Mouse (Mus musculus) MEL (cell line): ENCODE measurements at regions not wholly inside any gene's neighbourhood (a gene's known extent, or its start where the extent isn't known, plus 50 kb on each side); places are given as distances from the start of the nearest gene placed in this dataset.
A peak's percentile ranks its signal among the peaks of the same experiment; 100 is the strongest.

Source experiments
- DNase-seq: peaks from one replicate; pipeline ENCODE4 v3.0.0; 2011; ENCODE audit warnings: low read depth, low spot score
- H3K27ac ChIP-seq: 2 replicates; pipeline ENCODE4 v1.5.1; 2012; ENCODE audit warnings: low read depth, mild to moderate bottlenecking, control low read depth, low read length, moderate library complexity; ENCODE audit not compliant: control insufficient read depth
- H3K27me3 ChIP-seq, 2 experiments: fragments of 150-350 bp in 1 of 2; sonication (generic) in 1 of 2; 2 replicates each; pipeline ENCODE4 v1.6.1; 2012; ENCODE audit warnings: low read length in 2 of 2, mild to moderate bottlenecking in 2 of 2, improper control_type of control experiment in 1 of 2, moderate library complexity in 1 of 2; ENCODE audit not compliant: insufficient read depth in 2 of 2, control insufficient read depth in 1 of 2
- H3K36me3 ChIP-seq, 2 experiments: 2 replicates each; pipeline ENCODE4 v1.6.1; 2012 to 2014; ENCODE audit warnings: low read length in 2 of 2, improper control_type of control experiment in 1 of 2, inconsistent platforms in 1 of 2, mild to moderate bottlenecking in 1 of 2; ENCODE audit not compliant: insufficient read depth in 2 of 2, control insufficient read depth in 1 of 2
- H3K4me1 ChIP-seq, 2 experiments: fragments of 150-350 bp in 1 of 2; sonication (generic) in 1 of 2; 2 replicates each; pipeline ENCODE4 v1.6.1; 2012; ENCODE audit warnings: low read length in 2 of 2, improper control_type of control experiment in 1 of 2, mild to moderate bottlenecking in 1 of 2; ENCODE audit not compliant: insufficient read depth in 2 of 2, control insufficient read depth in 1 of 2
- H3K4me3 ChIP-seq, 2 experiments: fragments of 150-350 bp in 1 of 2; sonication (generic) in 1 of 2; 2 replicates each; pipeline ENCODE4 v1.5.1; 2012; ENCODE audit warnings: low read depth in 2 of 2, low read length in 2 of 2, mild to moderate bottlenecking in 2 of 2, moderate library complexity in 2 of 2, control low read depth in 1 of 2, improper control_type of control experiment in 1 of 2; ENCODE audit not compliant: control insufficient read depth in 1 of 2, insufficient read depth in 1 of 2
- H3K79me2 ChIP-seq: 2 replicates; pipeline ENCODE4 v1.6.1; 2012; ENCODE audit warnings: mild to moderate bottlenecking, low read length, moderate library complexity; ENCODE audit not compliant: control insufficient read depth, poor library complexity, insufficient read depth
- H3K9ac ChIP-seq: 2 replicates; pipeline ENCODE4 v1.6.1; 2012; ENCODE audit warnings: low read depth, mild to moderate bottlenecking, control low read depth, low read length, moderate library complexity; ENCODE audit not compliant: control insufficient read depth, poor library complexity, severe bottlenecking
- H3K9me3 ChIP-seq: fragments of 150-350 bp; sonication (generic); replicated peaks from 2 replicates; pipeline ENCODE4 v1.6.1; 2012; ENCODE audit warnings: mild to moderate bottlenecking, low read length, improper control_type of control experiment, moderate library complexity; ENCODE audit not compliant: insufficient read depth
- CHD1 ChIP-seq: IDR thresholded peaks from 2 replicates; pipeline ENCODE4 v1.6.1; 2012; ENCODE audit warnings: low read depth, mild to moderate bottlenecking, inconsistent platforms, low read length, improper control_type of control experiment
- CHD2 ChIP-seq: IDR thresholded peaks from 2 replicates; pipeline ENCODE4 v1.6.1; 2011; ENCODE audit warnings: low read length, improper control_type of control experiment
- ELF1 ChIP-seq: IDR thresholded peaks from 2 replicates; pipeline ENCODE4 v1.6.1; 2014; ENCODE audit warnings: low read depth, mild to moderate bottlenecking, inconsistent platforms, low read length, improper control_type of control experiment, moderate library complexity
- EP300 ChIP-seq, 2 experiments: IDR thresholded peaks; 2 replicates each; pipeline ENCODE4 v1.6.1; 2011; ENCODE audit warnings: improper control_type of control experiment in 2 of 2, low read length in 2 of 2, low read depth in 1 of 2, mild to moderate bottlenecking in 1 of 2
- ETS1 ChIP-seq: IDR thresholded peaks from 2 replicates; pipeline ENCODE4 v1.6.1; 2012; ENCODE audit warnings: low read depth, mild to moderate bottlenecking, inconsistent platforms, low read length, improper control_type of control experiment, moderate library complexity
- JUND ChIP-seq: IDR thresholded peaks from 2 replicates; pipeline ENCODE4 v1.6.1; 2011; ENCODE audit warnings: low read depth, mild to moderate bottlenecking, improper control_type of control experiment, low read length
- MAFK ChIP-seq: IDR thresholded peaks from 2 replicates; pipeline ENCODE4 v1.6.1; 2011; ENCODE audit warnings: low read depth, mild to moderate bottlenecking, low read length, improper control_type of control experiment, borderline replicate concordance
- MAX ChIP-seq: IDR thresholded peaks from 2 replicates; pipeline ENCODE4 v1.6.1; 2011; ENCODE audit warnings: low read length, improper control_type of control experiment
- MEF2A ChIP-seq: IDR thresholded peaks from 2 replicates; pipeline ENCODE4 v1.6.1; 2014; ENCODE audit warnings: low read depth, mild to moderate bottlenecking, inconsistent platforms, low read length, improper control_type of control experiment; ENCODE audit not compliant: poor library complexity, insufficient replicate concordance, severe bottlenecking; ENCODE audit errors: extremely low read depth
- MXI1 ChIP-seq: IDR thresholded peaks from 2 replicates; pipeline ENCODE4 v1.6.1; 2011; ENCODE audit warnings: mild to moderate bottlenecking, low read depth, low read length, improper control_type of control experiment
- NELFE ChIP-seq: IDR thresholded peaks from 2 replicates; pipeline ENCODE4 v1.6.1; 2011; ENCODE audit warnings: low read depth, low read length, improper control_type of control experiment
- POLR2AphosphoS2 ChIP-seq: IDR thresholded peaks from 2 replicates; pipeline ENCODE4 v1.6.1; 2011; ENCODE audit warnings: low read length, improper control_type of control experiment
- RCOR1 ChIP-seq: IDR thresholded peaks from 2 replicates; pipeline ENCODE4 v1.6.1; 2012; ENCODE audit warnings: low read depth, mild to moderate bottlenecking, inconsistent platforms, low read length, improper control_type of control experiment
- SIN3A ChIP-seq: IDR thresholded peaks from 2 replicates; pipeline ENCODE4 v1.6.1; 2012; ENCODE audit warnings: low read length, improper control_type of control experiment, inconsistent platforms
- SMC3 ChIP-seq: IDR thresholded peaks from 2 replicates; pipeline ENCODE4 v1.6.1; 2011; ENCODE audit warnings: low read depth, low read length, improper control_type of control experiment
- TCF12 ChIP-seq: IDR thresholded peaks from 2 replicates; pipeline ENCODE4 v1.6.1; 2014; ENCODE audit warnings: low read depth, mild to moderate bottlenecking, inconsistent platforms, low read length, improper control_type of control experiment, moderate library complexity
- UBTF ChIP-seq: IDR thresholded peaks from 2 replicates; pipeline ENCODE4 v1.6.1; 2012; ENCODE audit warnings: low read depth, mild to moderate bottlenecking, inconsistent platforms, low read length, improper control_type of control experiment, moderate library complexity, borderline replicate concordance; ENCODE audit not compliant: insufficient read depth
- USF1 ChIP-seq: IDR thresholded peaks from 2 replicates; pipeline ENCODE4 v1.6.1; 2014; ENCODE audit warnings: low read depth, mild to moderate bottlenecking, inconsistent platforms, low read length, improper control_type of control experiment, moderate library complexity

- no peaks in the 10 kb centered on the region for H3K36me3 ChIP-seq
Observed at GRCm38 (mm10) chr3:60741379-60741778, 261.2 kb upstream of the P2ry1 start.

DNA sequence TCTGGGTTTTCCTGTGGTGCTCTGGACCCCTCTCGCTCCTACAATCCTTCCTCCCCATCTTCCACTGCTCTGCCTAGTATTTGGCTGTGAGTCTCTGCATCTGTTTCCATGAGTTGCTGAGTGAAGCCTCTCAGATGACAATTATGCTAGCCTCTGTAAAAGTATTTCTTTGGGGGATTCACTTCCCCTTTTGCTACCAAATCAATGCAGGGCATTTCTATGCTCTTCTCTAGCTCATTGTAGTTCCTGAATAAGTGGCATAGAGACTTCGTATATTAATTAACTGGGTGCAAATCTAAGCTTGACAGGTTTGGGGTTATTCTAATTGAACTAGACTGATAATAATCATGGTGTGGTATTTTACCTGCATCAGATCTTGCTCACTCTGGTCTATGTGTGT lies 260.4 kb upstream of the P2ry1 start:
- TF ChIP-seq USF1 (no peak), MXI1 (no peak), POLR2AphosphoS2 (no peak)
- TF ChIP-seq, all 39 proteins: peak for 0
- DNase-seq: peak; percentile 21
- Histone ChIP-seq H3K36me3 (no peaks in the 10 kb centered on the region), H3K27ac (no peak overlapping the region), H3K9me3 (no peaks in the 10 kb centered on the region), H3K27me3 (no peaks in the 10 kb centered on the region), H3K9ac (no peak overlapping the region), H3K79me2 (no peaks in the 10 kb centered on the region), H3K4me1 (no peaks in the 10 kb centered on the region), H3K4me3 (no peak overlapping the region)

More at GRCm38 (mm10) chr3:60741379-60741778, 261.2 kb upstream of the P2ry1 start:
- Histone ChIP-seq H3K9ac (no peak overlapping the region), H3K9me3 (no peaks in the 10 kb centered on the region), H3K27me3 (no peaks in the 10 kb centered on the region), H3K4me1 (no peaks in the 10 kb centered on the region), H3K79me2 (no peaks in the 10 kb centered on the region), H3K4me3 (no peak overlapping the region), H3K27ac (no peak overlapping the region)
- no peak for DNase-seq
- TF ChIP-seq RCOR1 (no peak), JUND (no peak), SMC3 (no peak), SIN3A (no peak), EP300 (IDR thresholded peaks at IDR 0.05; ENCODE audit: low read depth in 1 of 2, low read length in 2 of 2) (no peak), ETS1 (no peak), MEF2A (no peak), MAFK (no peak), ELF1 (no peak), CHD1 (no peak), CHD2 (no peak), UBTF (no peak), MAX (no peak), TCF12 (no peak), NELFE (no peak)
